Mouse (Mus musculus) neural tube, embryonic 15.5 days (tissue): ENCODE results near the gene Epha10. TPM values are rescaled to one million over a fixed set of nuclear protein-coding genes. Genes with fewer than 3 reads are reported as not detected.
A peak's percentile ranks its signal among the peaks of the same experiment; 100 is the strongest.

Experiments used
- ATAC-seq: fragments of 200-750 bp; cut with Nextera tagmentation; 2 replicates; pipeline ENCODE4 v1.8.0; 2017; ENCODE audit warnings: mild to moderate bottlenecking, moderate TSS enrichment, moderate library complexity; ENCODE audit not compliant: low FRiP score
- H3K27ac ChIP-seq: fragments of 300-500 bp; sonication (generic); replicated peaks from 2 replicates; pipeline ENCODE4 v1.5.1; 2015; ENCODE audit warnings: mild to moderate bottlenecking, inconsistent platforms
- H3K27me3 ChIP-seq: fragments of 300-500 bp; sonication (generic); replicated peaks from 2 replicates; pipeline ENCODE4 v1.6.1; 2015; ENCODE audit warnings: inconsistent platforms
- H3K36me3 ChIP-seq: fragments of 300-500 bp; sonication (generic); 2 replicates; pipeline ENCODE4 v1.6.1; 2015; ENCODE audit warnings: inconsistent platforms
- H3K4me1 ChIP-seq: fragments of 300-500 bp; sonication (generic); 2 replicates; pipeline ENCODE4 v1.6.1; 2015; ENCODE audit warnings: inconsistent platforms
- H3K4me2 ChIP-seq: fragments of 300-500 bp; sonication (generic); 2 replicates; pipeline ENCODE4 v1.6.1; 2015; ENCODE audit warnings: inconsistent platforms, mild to moderate bottlenecking, moderate library complexity
- H3K4me3 ChIP-seq: fragments of 300-500 bp; sonication (generic); replicated peaks from 2 replicates; pipeline ENCODE4 v1.5.1; 2015; ENCODE audit warnings: mild to moderate bottlenecking, inconsistent platforms
- H3K9ac ChIP-seq: fragments of 300-500 bp; sonication (generic); replicated peaks from 2 replicates; pipeline ENCODE4 v1.6.1; 2015; ENCODE audit warnings: mild to moderate bottlenecking, inconsistent platforms
- H3K9me3 ChIP-seq: fragments of 300-500 bp; sonication (generic); replicated peaks from 2 replicates; pipeline ENCODE4 v1.6.1; 2016; ENCODE audit warnings: inconsistent platforms
- WGBS: fragments of 180-500 bp; shearing (Covaris S2); methylation state at CpG from one replicate; pipeline ENCODE4 v1.1.7; 2015; ENCODE audit warnings: mixed read lengths; 5-methylcytosine and 5-hydroxymethylcytosine counted together
- polyA plus RNA-seq: library from polyadenylated mRNA; unstranded; fragments of >200 nt; fragmentation: Nextera tagmentation; extraction: Ambion mirVana; gene quantifications from 2 replicates; pipeline ENCODE4 v1.2.1, GENCODE M21; 2015

The Epha10 gene
- polyA plus RNA-seq, 1 experiment from 2014 or later, result 13.7 TPM

DNA sequence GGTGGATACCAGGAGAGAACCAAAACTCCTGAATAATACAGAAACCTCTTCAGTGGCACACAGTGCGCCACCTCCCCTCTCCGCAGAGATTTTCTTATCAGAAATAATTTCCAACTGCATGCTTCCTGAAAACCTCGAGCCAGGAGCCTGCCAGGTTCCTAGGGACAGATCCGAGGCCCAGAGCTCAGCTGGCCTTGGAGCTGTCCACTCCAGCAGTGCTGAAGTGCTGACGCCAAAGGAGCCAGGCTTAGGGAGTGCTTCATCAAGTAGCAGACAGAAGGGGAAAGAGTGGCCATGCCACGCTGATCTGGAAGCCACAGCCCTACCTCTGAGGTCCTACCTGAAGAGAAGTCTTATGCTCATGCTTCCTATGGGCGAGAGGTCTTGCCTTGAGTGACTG, 20.3 kb upstream of the Epha10 start:
- ATAC-seq, result no peak
- WGBS, result 17% methylated on average over 7 of the region's 7 CpGs

DNA sequence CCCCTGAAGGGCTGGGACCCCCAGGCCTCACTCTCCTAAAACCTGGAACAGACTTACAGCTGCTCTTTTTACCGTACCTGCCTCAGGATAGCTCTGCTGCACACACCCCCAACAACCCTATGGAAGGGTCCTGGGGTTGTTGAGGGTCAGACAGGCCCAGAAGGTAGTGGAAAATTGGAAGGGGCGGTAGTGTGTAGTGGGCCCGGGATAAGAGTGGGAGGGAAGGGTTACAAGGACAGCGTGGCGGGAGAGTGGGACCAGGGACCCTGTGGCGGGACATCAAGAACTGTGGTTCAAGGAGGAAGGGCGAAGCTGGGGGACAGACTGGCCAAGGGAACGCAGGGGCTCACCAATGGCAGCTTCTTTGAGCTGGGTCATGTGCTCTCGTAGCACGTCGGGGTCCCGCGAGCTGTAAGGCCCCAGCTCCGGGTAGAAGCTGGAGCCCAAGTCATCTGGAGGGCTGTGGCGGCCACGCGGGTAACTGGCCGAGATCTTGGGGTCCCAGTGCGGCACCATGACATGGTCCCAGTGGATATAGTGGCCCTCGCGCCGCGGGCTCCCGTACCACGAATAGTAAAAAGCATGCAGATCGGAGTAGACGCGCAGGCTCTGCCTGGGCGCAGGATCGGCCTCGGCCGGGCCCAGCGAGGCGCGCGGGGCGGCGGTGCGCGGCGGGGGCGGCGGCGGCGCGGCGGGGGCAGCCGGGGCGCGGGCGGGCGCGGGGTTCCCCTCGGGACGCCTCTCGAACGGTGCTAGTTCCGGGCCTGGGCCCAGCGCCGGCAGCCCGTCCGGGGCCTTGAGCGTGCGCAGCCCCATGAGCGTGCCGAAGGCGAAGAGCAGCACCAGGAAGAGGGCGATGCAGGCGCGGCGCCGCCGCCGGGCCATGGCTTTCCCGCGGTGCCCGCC, 19.2 kb upstream of the Epha10 start, which contains the start of gene Maneal:
Gene Maneal, minus strand, starts transcription at position 889 of the 906 bp plus-strand sequence.
- ATAC-seq, result peak; percentile 49
- no peaks in the 10 kb centered on the region for H3K27me3 ChIP-seq
- H3K4me1 ChIP-seq, result peaks cover 31% of the 10 kb centered on the region
- H3K4me3 ChIP-seq, result peak within 1 kb of the TSS; percentile 73
- H3K36me3 ChIP-seq, result peaks cover 30% of the 10 kb centered on the region
- H3K9ac ChIP-seq, result peak within 1 kb of the TSS; percentile 80
- 2% methylated on average over 69 of the region's 77 CpGs for WGBS
- peak within 1 kb of the TSS; percentile 84 for H3K27ac ChIP-seq
- peak within 1 kb of the TSS; percentile 85 for H3K4me2 ChIP-seq
- H3K9me3 ChIP-seq, result no peaks in the 10 kb centered on the region

More for the DNA sequence above, 20.3 kb upstream of the Epha10 start:
- no peaks in the 10 kb centered on the region for H3K9me3 ChIP-seq
- H3K36me3 ChIP-seq, result peaks cover 41% of the 10 kb centered on the region
- H3K4me1 ChIP-seq, result peaks cover 31% of the 10 kb centered on the region
- H3K4me3 ChIP-seq, result peak overlapping the region; percentile 73
- H3K4me2 ChIP-seq, result peak overlapping the region; percentile 85
- H3K27ac ChIP-seq, result no peak overlapping the region
- H3K27me3 ChIP-seq, result no peaks in the 10 kb centered on the region
- peak overlapping the region; percentile 80 for H3K9ac ChIP-seq

DNA sequence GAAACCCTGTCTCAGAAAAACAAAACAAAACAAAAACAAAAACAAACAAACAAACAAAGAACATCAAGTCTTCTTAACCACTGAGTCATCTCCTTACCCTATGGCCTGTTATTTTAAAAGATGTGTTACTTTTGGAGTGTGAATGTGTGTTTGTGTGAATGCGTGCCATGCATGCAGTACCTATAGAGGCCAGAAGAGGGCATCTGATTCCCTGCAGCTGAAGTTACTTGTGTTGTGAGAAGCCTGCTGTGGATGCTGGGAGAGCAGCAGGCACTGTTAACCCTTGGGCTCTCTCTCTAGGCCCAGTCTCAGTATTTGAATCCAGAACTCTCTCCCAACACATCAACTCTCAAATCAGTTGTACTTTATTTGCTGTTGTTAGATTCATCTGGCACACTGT, 8.0 kb upstream of the Epha10 start:
- WGBS, result 96% methylated on average over 1 of the region's 1 CpGs
- no peak overlapping the region for H3K4me2 ChIP-seq
- H3K9ac ChIP-seq, result no peak overlapping the region

DNA sequence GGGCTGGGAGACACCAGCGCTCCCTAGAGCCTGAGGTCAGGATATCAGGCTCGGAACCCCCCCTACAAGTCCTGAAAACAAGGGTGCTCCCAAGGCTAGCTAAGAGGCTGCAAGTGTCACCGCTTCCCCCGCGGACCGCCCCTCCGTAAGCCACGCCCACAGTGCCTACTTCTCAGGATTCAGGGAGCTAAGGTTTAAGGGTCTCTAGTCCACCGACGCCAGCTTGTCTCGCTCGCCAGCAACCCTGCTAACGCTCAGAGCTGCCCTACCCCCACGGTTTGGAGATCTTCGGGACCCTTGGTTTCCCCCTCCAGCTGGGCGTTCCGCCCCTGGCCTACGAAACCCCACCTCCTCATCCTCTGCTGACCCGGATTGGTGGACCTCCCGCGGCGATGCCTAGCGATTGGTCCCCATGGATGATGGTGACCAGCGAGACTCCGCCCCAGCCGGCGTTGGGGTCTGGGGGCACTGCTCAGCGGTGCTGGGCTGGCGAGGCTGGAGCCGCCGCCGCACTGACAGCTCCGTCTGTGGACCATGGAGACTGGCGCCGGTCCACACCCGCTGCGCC, 726 bp downstream of the Epha10 start:
- H3K9ac ChIP-seq, result peak overlapping the region; percentile 45

More for the DNA sequence above, 8.0 kb upstream of the Epha10 start:
- no peaks in the 10 kb centered on the region for H3K36me3 ChIP-seq
- no peaks in the 10 kb centered on the region for H3K4me1 ChIP-seq
- no peak overlapping the region for H3K27ac ChIP-seq
- ATAC-seq, result no peak
- no peaks in the 10 kb centered on the region for H3K9me3 ChIP-seq
- no peak overlapping the region for H3K4me3 ChIP-seq
- H3K27me3 ChIP-seq, result no peaks in the 10 kb centered on the region

DNA sequence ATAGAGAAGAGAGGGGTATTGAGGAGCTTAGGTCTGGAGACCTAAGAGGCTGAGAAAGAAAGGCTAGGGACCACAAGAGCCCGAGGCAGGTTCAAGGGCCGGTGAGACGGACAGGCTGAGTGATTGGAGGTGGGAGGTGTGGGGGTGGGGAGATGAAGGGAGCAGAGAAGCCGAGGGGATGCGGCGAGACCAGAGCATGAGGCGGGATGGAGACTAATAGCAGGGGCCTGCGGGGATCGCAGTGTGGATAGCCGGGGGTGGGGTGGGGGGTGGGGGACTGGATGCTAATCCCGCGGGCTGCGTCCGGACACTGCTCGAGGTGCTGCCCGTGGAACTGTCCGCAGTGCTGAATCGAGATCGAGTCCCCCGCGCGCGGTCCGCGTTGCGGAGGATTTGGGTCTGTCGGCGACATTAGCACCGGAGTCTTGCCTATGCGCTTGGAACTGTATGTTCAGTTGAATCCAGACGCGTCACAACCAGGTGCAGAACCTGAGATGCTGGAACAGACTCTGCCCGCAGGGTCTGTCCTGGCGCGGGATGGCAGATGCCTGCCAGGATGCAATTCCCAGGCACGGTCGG, 1.5 kb downstream of the Epha10 start:
- H3K27ac ChIP-seq, result peak overlapping the region; percentile 79
- H3K27me3 ChIP-seq, result peaks cover 39% of the 10 kb centered on the region
- peak overlapping the region; percentile 45 for H3K9ac ChIP-seq
- H3K4me3 ChIP-seq, result peak overlapping the region; percentile 50
- WGBS, result under 1% methylated on average over 37 of the region's 37 CpGs
- peak; percentile 28 for ATAC-seq
- no peaks in the 10 kb centered on the region for H3K9me3 ChIP-seq
- peak overlapping the region; percentile 72 for H3K4me2 ChIP-seq
- H3K36me3 ChIP-seq, result no peaks in the 10 kb centered on the region
- peaks cover 32% of the 10 kb centered on the region for H3K4me1 ChIP-seq

More for the DNA sequence above, 726 bp downstream of the Epha10 start:
- peak overlapping the region; percentile 72 for H3K4me2 ChIP-seq
- H3K4me3 ChIP-seq, result peak overlapping the region; percentile 50
- no peaks in the 10 kb centered on the region for H3K36me3 ChIP-seq
- peaks cover 32% of the 10 kb centered on the region for H3K4me1 ChIP-seq
- peak overlapping the region; percentile 79 for H3K27ac ChIP-seq
- WGBS, result under 1% methylated on average over 35 of the region's 37 CpGs
- ATAC-seq, result peak; percentile 96
- H3K27me3 ChIP-seq, result peaks cover 39% of the 10 kb centered on the region
- no peaks in the 10 kb centered on the region for H3K9me3 ChIP-seq

DNA sequence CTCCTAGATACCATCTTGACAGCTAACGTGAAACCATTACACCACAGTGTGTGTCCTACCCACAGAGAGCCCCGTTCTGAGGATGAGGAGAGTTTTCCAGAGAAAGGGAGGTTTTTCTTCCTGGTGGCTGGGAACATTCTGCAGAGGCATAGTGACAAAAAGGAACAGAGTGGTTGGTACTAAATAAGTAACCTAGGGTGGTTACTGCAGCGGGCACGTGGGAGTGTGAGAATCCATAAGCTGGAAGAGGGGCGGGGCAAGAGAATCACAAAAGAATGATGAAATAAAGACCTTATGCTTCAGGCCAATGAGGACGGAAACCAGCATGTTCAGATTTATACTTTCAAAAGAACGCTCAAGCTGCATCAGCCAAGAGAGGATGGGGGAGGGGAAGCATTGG, 8.0 kb downstream of the Epha10 start:
- 73% methylated on average over 7 of the region's 7 CpGs for WGBS
- Histone ChIP-seq H3K4me2 (no peak overlapping the region), H3K9me3 (no peaks in the 10 kb centered on the region), H3K4me3 (no peak overlapping the region), H3K27me3 (peaks cover 26% of the 10 kb centered on the region), H3K27ac (no peak overlapping the region), H3K9ac (no peak overlapping the region), H3K36me3 (no peaks in the 10 kb centered on the region), H3K4me1 (peaks cover 2% of the 10 kb centered on the region; the same call in 1 of the 2 replicates)
- no peak for ATAC-seq

DNA sequence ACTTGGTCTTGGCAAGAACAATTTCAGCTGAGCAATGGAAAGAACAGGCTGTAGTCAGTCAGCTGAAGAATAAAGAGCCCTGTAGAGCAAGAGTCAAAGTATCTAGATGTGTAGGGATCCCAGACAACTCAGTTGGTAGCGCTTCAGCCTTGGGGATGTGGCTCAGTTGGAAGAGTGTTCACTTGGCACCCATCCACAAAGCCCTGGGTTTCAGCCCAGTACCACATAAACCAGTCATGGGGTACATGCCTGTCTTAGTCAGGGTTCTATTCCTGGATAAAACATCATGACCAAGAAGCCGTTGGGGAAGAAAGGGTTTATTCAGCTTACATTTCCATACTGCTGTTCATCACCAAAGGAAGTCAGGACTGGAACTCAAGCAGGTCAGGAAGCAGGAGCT, 9.2 kb downstream of the Epha10 start:
- H3K36me3 ChIP-seq, result no peaks in the 10 kb centered on the region
- peaks cover 13% of the 10 kb centered on the region for H3K4me1 ChIP-seq
- no peak overlapping the region for H3K4me3 ChIP-seq
- no peaks in the 10 kb centered on the region for H3K9me3 ChIP-seq
- 73% methylated on average over 2 of the region's 2 CpGs for WGBS
- no peak overlapping the region for H3K4me2 ChIP-seq
- H3K9ac ChIP-seq, result no peak overlapping the region
- no peak overlapping the region for H3K27ac ChIP-seq
- ATAC-seq, result no peak
- peaks cover 23% of the 10 kb centered on the region for H3K27me3 ChIP-seq

DNA sequence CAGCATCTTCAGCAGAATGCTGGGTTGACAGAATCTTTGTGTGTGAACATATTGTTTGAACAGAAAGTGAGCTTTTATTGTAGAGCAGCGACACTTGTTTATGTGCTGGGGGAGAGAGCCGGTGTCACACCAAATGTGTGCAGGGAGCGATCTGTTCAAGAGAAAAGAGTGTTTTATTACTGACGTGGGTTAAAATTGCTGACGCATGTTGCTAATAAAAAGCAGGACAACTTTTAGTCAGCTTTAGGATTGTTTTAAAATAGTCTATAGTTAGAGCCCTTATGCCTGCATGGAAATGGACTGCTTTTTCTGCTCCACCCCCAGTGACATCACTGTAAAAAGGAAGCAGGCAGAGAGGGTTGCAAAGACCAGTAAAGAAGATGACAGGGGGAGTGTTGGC, 10.1 kb downstream of the Epha10 start:
- Histone ChIP-seq H3K27ac (no peak overlapping the region), H3K27me3 (peaks cover 22% of the 10 kb centered on the region), H3K4me2 (no peak overlapping the region), H3K9me3 (no peaks in the 10 kb centered on the region), H3K9ac (no peak overlapping the region), H3K4me3 (no peak overlapping the region), H3K4me1 (peaks cover 14% of the 10 kb centered on the region), H3K36me3 (no peaks in the 10 kb centered on the region)
- no peak for ATAC-seq
- 56% methylated on average over 5 of the region's 5 CpGs for WGBS

DNA sequence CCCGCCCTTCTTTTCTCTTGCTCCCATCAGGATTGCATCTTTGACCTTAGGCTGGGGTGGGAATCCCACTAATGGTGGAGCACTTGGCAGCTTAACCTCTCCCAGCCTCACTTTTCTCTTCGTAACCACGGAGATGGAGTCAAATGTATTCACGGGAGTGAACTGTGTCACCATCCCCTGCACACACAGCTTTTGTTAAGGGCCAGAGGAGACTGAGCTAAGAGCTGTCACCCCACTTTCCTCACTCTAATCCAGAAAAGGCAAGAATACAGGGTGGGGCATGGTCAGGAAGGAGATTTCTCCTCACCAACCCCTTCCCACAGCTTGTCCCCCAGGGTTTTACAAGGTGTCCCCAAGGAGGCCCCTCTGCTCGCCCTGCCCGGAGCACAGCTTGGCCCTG, 13.1 kb downstream of the Epha10 start:
- Histone ChIP-seq H3K4me3 (peak overlapping the region; percentile 49), H3K9me3 (no peaks in the 10 kb centered on the region), H3K9ac (peak overlapping the region; percentile 28; the same call in 1 of the 2 replicates), H3K36me3 (no peaks in the 10 kb centered on the region), H3K27me3 (peaks cover 32% of the 10 kb centered on the region), H3K4me1 (peaks cover 14% of the 10 kb centered on the region), H3K4me2 (peak overlapping the region; percentile 81), H3K27ac (no peak overlapping the region)
- 24% methylated on average over 6 of the region's 6 CpGs for WGBS
- ATAC-seq, result peak; percentile 22; the same call in 1 of the 2 replicates

DNA sequence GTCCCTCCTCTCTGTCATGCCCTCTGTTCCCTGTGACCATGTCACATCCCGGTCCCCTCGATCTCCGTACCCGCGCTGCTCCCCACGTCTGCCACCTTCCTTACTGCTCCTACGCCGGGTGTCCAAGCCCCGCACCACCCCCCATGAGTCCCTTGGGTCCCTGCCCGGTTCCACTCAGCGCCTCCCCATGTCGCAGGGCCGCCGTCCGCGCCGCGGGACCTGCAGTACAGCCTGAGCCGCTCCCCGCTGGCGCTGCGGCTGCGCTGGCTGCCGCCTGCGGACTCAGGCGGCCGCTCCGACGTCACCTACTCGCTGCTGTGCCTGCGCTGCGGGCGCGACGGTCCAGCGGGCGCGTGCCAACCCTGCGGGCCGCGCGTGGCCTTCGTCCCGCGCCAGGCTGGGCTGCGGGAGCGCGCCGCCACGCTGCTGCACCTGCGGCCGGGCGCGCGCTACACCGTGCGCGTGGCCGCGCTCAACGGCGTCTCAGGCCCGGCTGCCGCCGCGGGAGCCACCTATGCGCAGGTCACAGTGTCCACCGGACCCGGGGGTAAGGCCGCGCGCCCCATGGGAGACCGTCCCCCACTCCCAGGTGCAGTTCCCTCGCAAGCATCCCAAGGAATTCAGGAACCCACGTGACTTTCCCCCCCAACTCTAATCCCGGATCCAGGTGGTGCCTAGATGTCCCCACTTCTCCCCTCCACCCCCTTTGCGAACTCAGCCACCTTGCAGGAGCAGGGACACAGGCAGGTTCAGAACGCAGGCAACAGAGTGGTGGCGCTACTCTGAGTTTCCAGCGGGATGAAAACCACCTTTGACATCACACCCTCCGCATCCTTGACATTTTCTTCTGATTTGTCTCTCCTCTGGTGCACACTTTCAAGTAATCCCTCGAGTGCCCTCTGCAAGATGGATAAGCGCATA, 14.1 kb downstream of the Epha10 start:
- peak; percentile 76 for ATAC-seq
- peaks cover 32% of the 10 kb centered on the region for H3K27me3 ChIP-seq
- 1% methylated on average over 82 of the region's 83 CpGs for WGBS
- peak overlapping the region; percentile 81 for H3K4me2 ChIP-seq
- no peaks in the 10 kb centered on the region for H3K9me3 ChIP-seq
- H3K9ac ChIP-seq, result peak overlapping the region; percentile 51
- H3K27ac ChIP-seq, result peak overlapping the region; percentile 58; the same call in 1 of the 2 replicates
- peaks cover 14% of the 10 kb centered on the region for H3K4me1 ChIP-seq
- no peaks in the 10 kb centered on the region for H3K36me3 ChIP-seq
- H3K4me3 ChIP-seq, result peak overlapping the region; percentile 49

DNA sequence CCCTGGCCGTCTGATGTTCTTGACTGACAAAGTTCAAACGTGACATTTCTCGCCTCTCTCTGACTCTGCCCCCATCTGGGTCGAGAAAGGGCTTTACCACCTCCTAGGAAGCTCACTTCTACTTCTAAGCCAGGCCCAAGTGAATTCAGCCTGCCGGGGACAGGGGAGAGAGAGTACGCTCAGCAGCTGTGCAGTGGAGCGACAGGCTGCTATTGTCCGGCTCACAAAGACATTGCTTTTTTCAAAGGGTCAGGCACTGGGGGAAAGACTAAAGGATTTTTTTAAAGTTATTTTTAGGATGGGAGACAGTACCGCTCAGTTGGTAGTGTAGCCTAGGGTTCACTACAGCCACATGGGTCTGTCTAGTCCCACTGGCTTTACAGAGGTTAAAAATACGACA, 17.7 kb downstream of the Epha10 start:
- 21% methylated on average over 10 of the region's 10 CpGs for WGBS
- ATAC-seq, result no peak

More for the DNA sequence above, 17.7 kb downstream of the Epha10 start:
- Histone ChIP-seq H3K9ac (no peak overlapping the region), H3K27me3 (peaks cover 22% of the 10 kb centered on the region), H3K9me3 (no peaks in the 10 kb centered on the region), H3K4me1 (peaks cover 14% of the 10 kb centered on the region), H3K4me3 (no peak overlapping the region), H3K4me2 (no peak overlapping the region), H3K27ac (no peak overlapping the region), H3K36me3 (no peaks in the 10 kb centered on the region)
